11 mouse cellular contexts compared by ENCODE assay signal in genomic region chr1:73200112-73200511, GRCm38 (mm10).
A peak's percentile ranks its signal among the peaks of the same experiment; 100 is the strongest.
DNase-seq lines count a peak whose midpoint lies in the region; ATAC-seq and TF ChIP-seq lines count a peak whose summit lies in the region.
"Had no signal": no experiment of that assay in that cellular context is flagged by ENCODE, and none has a peak within 500 bp of the region (broad histone marks: within the 10 kb centered on the region; RNA-seq: fewer than 3 reads in every experiment).

No protein-coding gene starts in this region.

- peak overlapping the region; percentile 84 for H3K27ac ChIP-seq in brown adipose tissue, adult 24 weeks (replicated peaks; ENCODE audit: low read depth, low read length)
- peak overlapping the region; percentile 47; the same call in 1 of the 2 replicates for H3K27ac ChIP-seq in heart, embryonic 11.5 days (ENCODE audit: low read depth, low read length)
- H3K27ac ChIP-seq in lung, postnatal 0 days (ENCODE audit: low read length): no peak overlapping the region
- H3K27ac ChIP-seq in neural tube, embryonic 15.5 days (replicated peaks): no peak overlapping the region
- H3K27ac ChIP-seq in left cerebral cortex, adult 2 months: no peak overlapping the region
- H3K27ac ChIP-seq: embryonic facial prominence, embryonic 15.5 days had no signal

- H3K4me3 ChIP-seq in brown adipose tissue, adult 24 weeks (ENCODE audit: insufficient read depth, low read depth, low read length): no peak overlapping the region
- H3K4me3 ChIP-seq in heart, embryonic 11.5 days (ENCODE audit: low read depth, low read length): no peak overlapping the region
- H3K4me3 ChIP-seq in lung, postnatal 0 days (ENCODE audit: low read depth, low read length): no peak overlapping the region
- H3K4me3 ChIP-seq in neural tube, embryonic 15.5 days (replicated peaks): no peak overlapping the region
- H3K4me3 ChIP-seq in left cerebral cortex, adult 2 months: no peak overlapping the region
- H3K4me3 ChIP-seq: embryonic facial prominence, embryonic 15.5 days had no signal

- H3K27me3 ChIP-seq in heart, embryonic 11.5 days (ENCODE audit: control insufficient read depth, insufficient read depth, low read length): no peaks in the 10 kb centered on the region
- H3K27me3 ChIP-seq in lung, postnatal 0 days (replicated peaks; ENCODE audit: insufficient read depth, low read length): no peaks in the 10 kb centered on the region
- no peaks in the 10 kb centered on the region for H3K27me3 ChIP-seq in neural tube, embryonic 15.5 days (replicated peaks)
- H3K27me3 ChIP-seq: embryonic facial prominence, embryonic 15.5 days had no signal

- no peak for TF ChIP-seq CTCF in lung, postnatal 0 days (IDR thresholded peaks at IDR 0.05)
- TF ChIP-seq CTCF in left cerebral cortex, adult 2 months (IDR thresholded peaks at IDR 0.05): no peak

- peak; percentile 83 for TF ChIP-seq EP300 in lung, postnatal 0 days (IDR thresholded peaks at IDR 0.05)

- no peaks in the 10 kb centered on the region for H3K9me3 ChIP-seq in heart, embryonic 11.5 days (replicated peaks; ENCODE audit: control insufficient read depth, low read length)
- no peaks in the 10 kb centered on the region for H3K9me3 ChIP-seq in lung, postnatal 0 days (ENCODE audit: low read length)
- no peaks in the 10 kb centered on the region for H3K9me3 ChIP-seq in neural tube, embryonic 15.5 days (replicated peaks)
- H3K9me3 ChIP-seq: embryonic facial prominence, embryonic 15.5 days had no signal

- peak; percentile 44 for DNase-seq in kidney, adult 9 months
- peak; percentile 48 for DNase-seq in lung, postnatal 0 days (ENCODE audit: low spot score)
- no peak for DNase-seq in left cerebral cortex, adult 2 months (ENCODE audit: extremely low spot score in 1 of 2, low spot score in 2 of 2)
- DNase-seq in thymus, postnatal 25 days: no peak
- DNase-seq: cerebellum, postnatal 10 days; right cerebral cortex, postnatal 25 days; thymus, postnatal 36 days had no signal

- no peaks in the 10 kb centered on the region for H3K36me3 ChIP-seq in heart, embryonic 11.5 days (ENCODE audit: control insufficient read depth, insufficient read depth, low read length)
- no peaks in the 10 kb centered on the region for H3K36me3 ChIP-seq in lung, postnatal 0 days (ENCODE audit: insufficient read depth, low read length)
- H3K36me3 ChIP-seq in neural tube, embryonic 15.5 days: no peaks in the 10 kb centered on the region
- H3K36me3 ChIP-seq: embryonic facial prominence, embryonic 15.5 days had no signal

- peak; percentile 61; the same call in 1 of the 2 replicates for ATAC-seq in heart, embryonic 11.5 days (replicated peaks; ENCODE audit: insufficient number of reproducible peaks, low FRiP score, low TSS enrichment)
- ATAC-seq in lung, postnatal 0 days: peak; percentile 93
- no peak for ATAC-seq in neural tube, embryonic 15.5 days (ENCODE audit: low FRiP score)

- no peak overlapping the region for H3K9ac ChIP-seq in heart, embryonic 11.5 days (ENCODE audit: low read depth, low read length)
- no peak overlapping the region for H3K9ac ChIP-seq in lung, postnatal 0 days (replicated peaks; ENCODE audit: low read depth)
- no peak overlapping the region for H3K9ac ChIP-seq in neural tube, embryonic 15.5 days (replicated peaks)
- H3K9ac ChIP-seq: embryonic facial prominence, embryonic 15.5 days had no signal

- 29% methylated on average over 2 of the region's 2 CpGs for WGBS in heart, embryonic 11.5 days (ENCODE audit: insufficient replicate concordance)
- 49% methylated on average over 2 of the region's 2 CpGs for WGBS in lung, postnatal 0 days
- 68% methylated on average over 2 of the region's 2 CpGs for WGBS in neural tube, embryonic 15.5 days

- H3K4me1 ChIP-seq in brown adipose tissue, adult 24 weeks (ENCODE audit: control insufficient read depth, insufficient read depth, insufficient read length, low read length): peaks cover 4% of the 10 kb centered on the region
- H3K4me1 ChIP-seq in heart, embryonic 11.5 days (ENCODE audit: control insufficient read depth, insufficient read depth, low read length): 0 out of 2 replicates have a peak, but pooled peaks cover 2% of the 10 kb centered on the region
- no peaks in the 10 kb centered on the region for H3K4me1 ChIP-seq in lung, postnatal 0 days (ENCODE audit: insufficient read depth, low read depth, low read length)
- no peaks in the 10 kb centered on the region for H3K4me1 ChIP-seq in neural tube, embryonic 15.5 days
- H3K4me1 ChIP-seq: embryonic facial prominence, embryonic 15.5 days had no signal

- intact Hi-C loops in left cerebral cortex, adult 2 months (cut with DNase I): no loop called here

- no peak overlapping the region for H3K4me2 ChIP-seq in heart, embryonic 11.5 days
- H3K4me2 ChIP-seq in lung, postnatal 0 days (replicated peaks; ENCODE audit: low read depth, low read length): no peak overlapping the region
- H3K4me2 ChIP-seq in neural tube, embryonic 15.5 days: no peak overlapping the region
- H3K4me2 ChIP-seq: embryonic facial prominence, embryonic 15.5 days had no signal

Comparison
In these comparisons a context has a peak if more than half of its experiments do, and no peak if none do; other contexts are left out.
1. H3K27ac ChIP-seq: peak in brown adipose tissue, adult 24 weeks (single experiment) and heart, embryonic 11.5 days (single experiment); none in lung, postnatal 0 days (single experiment), neural tube, embryonic 15.5 days (single experiment) and left cerebral cortex, adult 2 months (single experiment).
2. DNase-seq: peak in kidney, adult 9 months (single experiment) and lung, postnatal 0 days (single experiment); none in left cerebral cortex, adult 2 months (0 of 2) and thymus, postnatal 25 days (single experiment).